Mouse (Mus musculus) 3T3-L1 (cell line): ENCODE data around the gene Atf7.
A peak's percentile ranks its signal among the peaks of the same experiment; 100 is the strongest.
"Not testable (repeated sequence)": the region's sequence is repeated elsewhere in the genome, so short reads cannot be mapped to it uniquely, and the experiment has no call there.

ENCODE experiments used
- DNase-seq: peaks from one replicate; pipeline ENCODE4 v3.0.0-alpha.2; 2015; ENCODE audit warnings: low read depth, low spot score

Atf7 gene

DNA sequence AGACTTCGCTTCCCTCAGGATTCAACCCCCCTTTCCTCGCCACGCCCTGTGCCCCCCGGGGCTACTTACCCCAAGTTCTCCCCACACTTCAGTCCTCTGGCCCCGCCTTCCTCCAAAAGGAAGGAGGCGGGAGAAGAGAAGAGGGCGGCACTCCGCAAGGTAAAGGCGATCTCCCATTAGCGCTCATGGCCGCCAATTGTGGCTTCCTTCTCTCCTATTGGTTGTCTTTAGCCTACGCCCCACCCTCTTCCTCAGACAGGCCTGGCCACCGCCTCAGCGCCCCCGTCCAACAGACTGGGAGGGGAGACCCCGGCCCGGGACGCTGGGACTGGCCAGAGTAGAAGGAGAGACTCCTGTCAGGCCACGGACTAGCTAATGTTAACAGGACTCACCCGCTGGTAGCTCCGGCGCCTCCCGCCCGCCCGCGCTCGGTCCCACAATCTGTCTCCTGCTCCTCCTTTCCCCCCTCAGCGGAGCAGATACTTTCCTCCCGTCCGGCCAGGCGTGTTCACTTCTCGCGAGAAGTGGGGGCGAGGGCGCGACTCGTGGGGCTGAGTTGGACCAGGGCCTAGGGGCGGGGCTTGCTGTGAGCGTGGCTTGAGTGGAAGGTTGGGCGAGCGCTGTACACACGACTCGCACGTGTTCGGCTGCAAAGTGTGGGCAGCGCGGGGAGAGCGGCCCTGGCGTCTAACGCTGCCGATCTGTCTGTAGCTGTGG lies at the start of gene Atf7, which contains the start of gene Gm28047:
Atf7 (minus strand) TSS at position 495 of the 717 bp plus-strand sequence.
Gm28047 (minus strand) TSS at position 98 of the 717 bp plus-strand sequence.
- DNase-seq, result peak; percentile 99

DNA sequence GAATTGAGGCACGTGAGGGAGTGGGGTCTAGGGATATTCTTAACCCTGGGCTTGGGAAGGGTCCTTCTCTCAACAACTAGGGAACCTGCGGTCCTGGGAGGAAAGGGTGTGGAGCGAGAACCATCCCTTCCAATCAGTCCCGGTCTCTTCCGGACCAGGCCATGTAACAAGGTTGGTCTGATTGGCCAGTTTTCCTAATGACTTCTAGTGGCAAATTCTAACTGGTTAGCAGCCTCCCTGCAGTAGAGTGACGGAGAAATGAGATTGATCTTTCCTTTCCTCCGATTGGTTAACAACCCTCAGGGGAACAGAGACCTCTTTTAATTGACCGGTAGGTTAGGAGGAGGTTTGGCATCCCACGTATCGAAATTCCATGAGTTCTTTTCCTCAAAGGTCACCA lies 48.3 kb upstream of the Atf7 start:
- DNase-seq, result peak; percentile 82

DNA sequence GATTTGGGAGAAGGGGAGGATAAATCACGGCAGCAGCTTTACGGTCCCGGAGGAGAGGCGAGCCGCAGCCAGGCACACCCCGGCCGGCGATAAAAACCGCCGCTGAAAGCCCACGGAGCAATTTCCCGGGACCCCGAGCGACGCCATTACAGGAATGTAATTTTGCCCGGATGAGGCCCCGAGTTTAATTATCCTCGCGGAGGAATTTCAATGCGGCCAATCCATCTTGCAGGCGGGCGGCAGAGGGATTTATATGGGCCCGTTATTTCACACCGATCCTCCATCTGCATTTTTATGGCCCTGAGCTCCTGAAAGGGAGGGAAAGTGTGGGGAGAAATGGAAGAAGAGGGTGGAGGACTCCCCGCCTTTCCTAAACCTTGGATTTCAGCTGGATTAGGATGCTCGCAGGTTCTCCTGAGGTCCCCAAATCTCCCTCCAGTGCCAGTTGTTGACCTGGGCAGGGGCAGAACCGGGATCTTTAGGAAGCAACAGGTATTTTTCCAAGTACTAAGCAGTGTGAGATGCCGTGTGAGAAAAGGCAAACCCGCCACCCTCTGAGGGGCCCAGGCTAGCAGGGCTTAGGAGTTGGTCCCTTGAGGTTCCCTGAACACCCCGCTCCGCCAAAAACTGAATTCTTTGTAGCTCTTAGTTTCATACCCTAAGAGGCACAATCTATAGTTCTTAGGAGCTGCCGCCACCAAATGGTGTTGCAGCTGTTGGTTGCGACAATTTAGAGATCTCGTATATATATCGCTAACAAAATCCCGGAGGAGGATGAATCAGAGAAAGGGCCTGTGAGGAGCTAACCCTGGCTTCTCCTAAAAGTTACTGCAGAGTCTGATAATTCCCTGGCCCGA lies 47.2 kb upstream of the Atf7 start, which contains the start of gene Atp5g2:
Atp5g2 (minus strand) TSS at position 138 of the 857 bp plus-strand sequence.
- peak; percentile 72 for DNase-seq

DNA sequence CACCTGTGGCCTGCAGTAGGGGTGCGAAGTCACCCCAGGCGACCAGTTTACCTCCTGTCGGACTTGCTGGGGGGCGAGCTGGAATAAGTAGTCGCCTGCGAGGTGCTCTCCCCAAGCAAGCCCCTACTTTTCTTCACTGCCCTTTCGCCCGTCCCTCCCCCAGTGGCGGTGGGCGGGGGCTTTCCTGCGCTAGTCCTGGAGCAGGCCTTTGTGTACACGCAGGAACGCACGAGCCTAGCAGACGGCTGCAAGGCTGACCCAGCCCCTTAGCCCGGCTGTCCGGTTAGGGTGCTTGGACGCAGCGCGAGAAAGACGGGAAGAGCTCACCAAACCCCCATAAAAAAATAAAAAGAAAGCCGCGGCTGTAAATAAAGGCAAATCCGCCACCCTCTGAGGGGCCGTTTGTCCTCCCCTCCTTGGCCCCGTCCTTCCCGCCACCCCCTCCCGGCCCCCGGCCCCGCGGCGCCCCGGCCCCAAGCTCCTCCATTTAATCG lies 46.5 kb upstream of the Atf7 start:
- peak; percentile 77 for DNase-seq

DNA sequence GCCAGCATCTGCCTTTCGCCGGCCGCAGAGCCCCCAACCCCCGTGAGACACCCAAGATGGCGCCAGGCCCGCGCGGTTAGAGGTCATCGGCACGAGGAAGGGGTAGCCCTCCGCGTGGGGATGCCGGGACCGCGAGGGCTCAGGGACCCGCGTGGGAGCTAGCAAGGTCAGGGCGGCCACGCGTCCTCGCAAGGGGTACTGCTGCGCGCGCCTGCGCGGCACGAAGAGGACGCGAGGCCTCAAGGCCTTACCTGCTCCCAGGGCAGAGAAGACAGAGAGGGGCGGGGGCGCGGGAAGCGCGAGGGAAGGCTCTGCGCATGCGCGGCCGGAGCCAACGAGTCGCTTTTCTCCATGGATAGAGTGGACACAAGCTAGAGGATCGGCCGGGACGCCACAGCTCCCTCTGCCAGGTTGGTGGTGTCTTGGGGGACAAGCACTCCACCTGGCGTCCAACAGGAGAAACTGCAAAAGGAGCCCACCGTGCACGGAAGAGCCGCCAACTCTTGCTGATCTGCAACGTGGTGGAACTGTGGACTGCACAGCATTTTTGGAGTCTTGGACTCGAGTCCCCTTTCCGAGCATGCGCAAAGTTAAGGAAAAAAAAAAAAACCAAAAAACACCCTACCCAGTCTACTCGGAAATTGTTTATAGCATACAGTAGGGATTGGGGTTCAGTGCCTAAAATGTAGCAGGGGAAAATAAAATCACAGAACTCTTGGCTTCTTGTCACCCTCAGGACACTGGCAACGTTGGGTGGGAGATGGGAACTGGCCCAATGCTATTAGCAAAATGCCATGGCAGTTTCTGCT lies 45.7 kb upstream of the Atf7 start:
- peak; percentile 99 for DNase-seq

DNA sequence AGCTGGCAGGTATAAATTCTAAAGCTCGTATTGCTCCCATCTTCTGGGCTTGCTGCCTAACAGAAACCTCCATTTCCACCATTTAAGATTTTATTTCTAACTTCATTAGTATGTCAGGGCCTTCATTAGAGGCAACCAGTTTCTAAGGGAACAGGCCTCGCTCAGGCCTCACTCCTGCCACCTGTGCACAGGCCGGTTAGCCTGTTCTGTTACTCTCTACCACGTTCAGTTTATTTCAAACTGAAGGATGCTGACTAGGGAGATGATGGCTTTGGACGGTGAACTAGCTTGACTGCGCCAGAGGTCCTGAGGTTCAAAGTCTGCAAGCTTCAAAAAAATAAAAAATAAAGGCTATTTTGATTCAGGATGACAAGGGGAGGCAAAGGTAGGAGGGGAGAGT lies 45.0 kb upstream of the Atf7 start:
- peak; percentile 53 for DNase-seq

DNA sequence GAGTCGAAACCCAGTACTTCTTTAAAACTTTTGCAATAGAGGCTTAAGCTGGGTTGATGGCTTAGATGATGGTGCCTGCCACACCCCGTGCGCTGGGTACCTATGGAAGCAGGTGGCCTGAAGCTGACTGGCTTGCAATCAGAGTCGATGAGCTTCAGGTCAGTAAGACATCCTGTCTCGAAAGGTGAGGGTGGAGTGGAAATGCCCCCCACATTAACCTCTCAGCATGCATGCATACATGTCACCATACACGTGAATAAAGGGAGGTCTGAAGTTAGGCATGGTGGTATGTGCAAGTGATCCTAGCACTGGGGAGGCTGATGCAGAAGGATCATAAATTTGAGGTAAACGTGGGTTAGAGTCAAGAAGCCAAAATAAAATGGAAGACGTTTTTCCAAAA lies 44.3 kb upstream of the Atf7 start:
- DNase-seq, result no peak

DNA sequence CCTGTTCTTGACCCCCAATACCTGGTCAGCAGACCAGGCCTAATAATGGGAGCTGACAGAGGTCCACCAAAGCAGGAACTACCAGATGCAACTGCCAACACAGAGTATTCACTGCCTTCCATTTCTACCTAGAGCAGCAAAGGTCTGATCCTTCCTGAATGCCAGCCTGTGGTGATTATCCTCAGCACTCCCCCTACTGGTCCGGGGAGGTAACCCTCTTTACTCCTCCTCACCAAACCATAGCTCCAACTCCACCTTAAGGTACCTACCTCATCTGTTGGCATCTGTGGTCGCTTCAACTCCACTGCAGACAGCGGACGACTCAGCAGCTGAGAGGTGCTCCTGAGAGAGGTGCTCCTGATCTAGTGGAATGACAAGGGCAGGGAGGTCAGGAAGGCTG lies 40.2 kb upstream of the Atf7 start:
- peak; percentile 92 for DNase-seq

DNA sequence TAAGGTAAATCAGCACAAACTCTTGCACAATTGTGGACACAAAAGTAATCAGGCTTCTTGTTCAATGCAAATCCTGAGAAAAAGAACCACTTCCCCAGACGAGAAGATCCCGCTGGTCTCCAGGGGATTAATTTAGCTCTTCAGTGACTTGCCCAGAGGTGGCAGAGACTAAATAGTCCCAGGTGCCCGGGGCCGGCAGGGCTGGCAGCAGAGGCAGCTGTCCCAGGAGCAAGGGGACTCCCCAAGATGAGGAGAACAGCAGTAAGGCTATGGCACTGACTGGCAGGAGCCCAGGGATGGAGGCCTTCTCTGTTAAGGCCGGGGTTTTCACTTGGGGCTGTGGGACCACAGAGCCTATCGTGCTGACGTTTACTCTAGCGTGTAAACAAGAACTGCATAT lies 38.6 kb upstream of the Atf7 start:
- DNase-seq, result no peak

DNA sequence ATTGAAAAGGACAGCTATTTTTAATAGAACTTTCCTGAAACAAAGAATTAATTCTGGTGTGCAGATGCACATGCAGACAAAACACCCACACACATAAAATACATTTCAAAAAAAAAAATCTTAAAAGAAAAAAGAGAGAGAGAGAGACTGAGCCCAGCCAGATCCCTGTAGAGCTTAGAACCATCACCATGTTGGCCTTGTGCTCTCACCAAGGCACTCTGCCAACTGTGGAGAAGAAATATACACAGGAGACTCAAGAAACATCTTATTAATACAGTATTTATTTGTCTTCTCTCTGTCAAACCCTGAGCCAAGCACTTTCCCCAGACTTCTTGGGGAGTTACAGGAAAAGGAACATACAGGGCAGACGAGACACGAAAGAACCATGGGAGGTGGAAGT lies 37.3 kb upstream of the Atf7 start:
- DNase-seq, result not testable (repeated sequence)

DNA sequence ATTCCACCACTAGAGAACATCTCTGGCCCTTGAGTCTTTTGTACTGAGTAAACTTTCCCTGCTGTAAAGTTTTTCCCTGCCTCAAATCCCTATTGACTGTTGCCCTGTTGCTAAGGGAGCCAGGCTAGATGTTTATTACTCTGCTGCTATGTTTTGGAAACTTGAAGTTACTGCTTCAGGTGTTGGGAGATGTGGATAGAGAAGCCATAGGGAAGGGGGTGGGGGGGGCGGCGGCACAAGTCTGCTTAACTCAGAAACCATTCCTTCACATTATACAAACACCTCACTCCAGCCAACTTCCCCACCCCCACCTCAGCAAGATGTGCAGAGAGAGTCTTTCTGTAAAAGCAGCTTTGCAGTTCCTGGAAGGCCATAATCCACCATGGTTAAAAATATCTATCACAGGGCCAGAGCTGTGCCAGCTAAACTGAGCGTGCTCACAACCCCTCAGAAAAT lies 32.7 kb upstream of the Atf7 start:
- peak; percentile 50 for DNase-seq

DNA sequence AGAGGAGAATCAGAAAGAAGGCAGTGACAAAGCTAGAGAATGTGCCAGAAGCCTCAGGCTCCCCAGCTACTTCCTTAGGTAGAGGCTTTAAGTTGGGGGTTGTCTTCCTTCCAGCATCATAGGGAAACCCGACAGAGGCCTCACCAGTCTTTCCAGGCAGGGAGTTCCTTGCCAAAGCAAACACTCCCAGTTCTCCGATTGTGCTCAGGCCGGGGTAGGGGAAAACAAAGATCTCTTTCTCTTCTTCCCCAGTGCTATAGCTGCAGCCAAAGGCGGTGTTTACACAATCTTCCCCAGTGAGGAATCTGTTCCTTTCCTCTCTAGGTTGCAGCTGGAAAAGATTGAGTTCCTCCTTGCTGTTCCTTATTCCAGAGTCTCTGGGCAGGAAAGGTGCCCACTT lies 31.4 kb upstream of the Atf7 start:
- DNase-seq, result peak; percentile 98

DNA sequence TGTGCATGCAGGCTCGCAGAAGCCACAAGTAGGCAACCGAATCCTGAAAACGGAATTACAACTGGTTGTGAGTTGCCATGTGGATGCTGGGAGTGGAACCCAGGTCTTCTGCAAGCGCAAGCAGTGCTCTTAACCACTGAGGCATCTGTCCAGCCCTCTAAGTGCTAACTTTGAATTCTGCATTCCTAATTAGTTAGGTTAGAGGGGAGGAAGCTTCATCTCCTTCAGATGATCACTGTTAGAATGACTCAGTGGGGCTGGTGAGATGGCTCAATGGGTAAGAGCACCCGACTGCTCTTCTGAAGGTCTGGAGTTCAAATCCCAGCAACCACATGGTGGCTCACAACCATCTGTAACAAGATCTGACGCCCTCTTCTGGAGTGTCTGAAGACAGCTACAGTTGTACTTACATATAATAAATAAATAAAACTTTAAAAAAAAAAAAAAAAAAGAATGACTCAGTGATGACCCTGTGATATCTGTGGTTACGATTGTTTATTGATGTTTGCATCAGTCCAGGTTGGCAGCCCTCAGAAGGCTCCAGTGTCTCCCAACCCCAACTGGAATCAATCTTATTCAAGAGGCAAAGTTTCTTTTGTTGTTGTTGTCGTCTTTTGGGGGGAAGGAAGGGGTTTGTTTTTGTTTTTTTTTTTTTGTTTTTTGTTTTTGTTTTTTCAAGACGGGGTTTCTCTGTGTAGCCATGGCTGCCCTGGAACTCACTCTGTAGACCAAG lies 26.8 kb upstream of the Atf7 start:
- peak; percentile 74 for DNase-seq

DNA sequence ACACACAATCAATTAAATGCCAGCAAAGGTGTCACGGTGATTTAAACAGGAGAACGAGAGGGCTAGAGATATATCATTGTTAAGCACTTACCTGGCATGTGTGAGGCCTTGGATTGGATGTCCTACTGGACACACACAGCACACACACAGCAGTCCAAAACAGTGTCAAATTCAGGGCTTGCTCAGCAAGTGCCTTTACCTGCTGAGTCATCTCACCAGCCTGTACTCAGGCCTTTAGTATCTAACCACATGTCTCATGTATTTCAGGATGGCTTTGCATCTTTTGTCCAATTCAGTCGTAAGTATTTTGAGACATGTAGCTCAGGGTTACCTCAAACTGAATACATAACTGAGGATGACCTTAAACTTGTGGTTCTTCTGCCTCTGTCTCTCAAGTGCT lies 25.8 kb upstream of the Atf7 start:
- DNase-seq, result peak; percentile 83

DNA sequence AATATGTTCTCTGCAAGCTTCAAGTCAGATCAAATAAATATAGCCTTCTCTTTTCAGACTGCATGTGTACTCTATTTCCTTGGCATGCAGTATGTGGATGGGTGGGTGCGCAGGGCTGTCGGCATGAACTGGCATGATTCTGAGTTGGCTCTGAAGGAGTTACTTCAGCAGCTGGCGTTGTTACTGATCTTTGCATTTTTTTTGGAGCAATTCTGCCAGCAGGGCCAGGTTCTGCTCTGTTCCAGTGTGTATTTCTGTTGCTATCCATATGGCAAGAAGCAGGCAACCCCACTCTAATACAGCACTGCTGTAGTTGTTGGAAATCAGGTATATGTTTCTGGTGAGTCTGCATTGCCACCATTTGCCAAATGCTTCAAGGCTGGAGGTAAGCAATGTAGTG lies 10.6 kb upstream of the Atf7 start:
- DNase-seq, result no peak

DNA sequence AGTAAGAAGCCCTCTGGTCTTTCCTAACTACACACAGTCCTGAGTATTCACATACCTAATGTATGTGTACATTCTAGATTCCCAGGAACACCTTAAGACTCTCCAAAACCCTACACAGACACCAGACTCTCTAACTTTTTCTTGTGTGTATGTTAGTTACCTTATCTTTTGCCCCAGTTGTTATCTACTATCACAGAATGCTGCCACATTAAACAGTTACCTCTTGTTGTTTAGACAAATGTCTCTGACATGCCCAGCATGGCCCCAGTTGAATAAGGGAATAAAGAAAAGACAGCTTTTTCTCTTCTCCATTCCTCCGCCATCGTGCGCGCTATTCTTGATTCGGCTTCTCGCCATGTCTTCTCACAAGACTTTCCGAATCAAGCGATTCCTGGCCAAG lies 9.4 kb upstream of the Atf7 start:
- DNase-seq, result no peak

DNA sequence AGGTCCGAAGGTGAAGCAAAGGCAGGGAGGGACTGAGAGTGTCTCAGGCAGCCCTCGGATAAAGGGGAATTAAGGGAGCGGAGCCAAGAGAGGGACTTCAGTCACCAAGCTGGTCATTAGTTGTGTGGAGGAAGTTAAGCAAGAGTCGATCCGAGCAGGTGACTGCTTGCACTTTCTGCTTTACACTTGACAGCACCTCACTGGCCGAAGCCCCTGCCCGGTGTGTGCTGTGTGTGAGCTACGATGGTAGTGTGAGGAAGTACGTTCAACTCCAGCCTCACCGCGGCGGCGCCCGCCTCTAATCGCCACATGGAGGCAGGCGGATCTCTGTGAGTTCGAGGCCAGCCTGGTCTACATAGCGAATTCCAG lies 407 bp upstream of the Atf7 start:
- no peak for DNase-seq

DNA sequence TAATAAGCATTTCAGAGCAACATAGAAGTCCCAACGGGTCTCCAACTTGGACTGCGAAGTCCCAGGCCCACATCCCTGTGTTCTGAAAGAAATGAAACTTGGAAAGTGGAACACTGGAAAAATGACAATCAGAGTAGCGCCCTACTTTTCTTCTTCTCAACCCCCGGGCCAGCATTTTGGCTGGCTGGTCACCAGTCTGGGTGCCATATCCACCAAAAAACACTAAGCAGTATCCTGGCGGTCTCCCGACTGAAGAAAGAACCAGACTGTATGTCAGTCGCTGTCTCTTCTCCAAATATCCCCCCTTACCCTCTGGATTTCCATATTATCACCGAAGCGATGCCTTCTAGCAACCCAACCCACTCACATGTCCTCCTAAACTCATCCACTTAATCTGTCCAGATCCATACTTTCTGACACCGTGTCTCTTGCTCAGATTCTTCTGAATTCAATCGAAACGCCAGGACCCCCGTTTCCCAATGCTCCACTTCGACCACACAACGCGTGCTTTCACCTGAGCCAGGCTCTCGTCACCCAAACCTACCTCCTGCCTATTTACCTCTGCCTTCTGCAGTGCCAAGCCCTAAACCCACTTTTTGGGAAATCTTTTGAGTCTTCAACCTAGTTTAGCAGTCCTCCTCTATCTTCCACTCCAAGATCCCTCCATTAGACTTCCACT lies 834 bp downstream of the Atf7 start:
- peak; percentile 56 for DNase-seq

DNA sequence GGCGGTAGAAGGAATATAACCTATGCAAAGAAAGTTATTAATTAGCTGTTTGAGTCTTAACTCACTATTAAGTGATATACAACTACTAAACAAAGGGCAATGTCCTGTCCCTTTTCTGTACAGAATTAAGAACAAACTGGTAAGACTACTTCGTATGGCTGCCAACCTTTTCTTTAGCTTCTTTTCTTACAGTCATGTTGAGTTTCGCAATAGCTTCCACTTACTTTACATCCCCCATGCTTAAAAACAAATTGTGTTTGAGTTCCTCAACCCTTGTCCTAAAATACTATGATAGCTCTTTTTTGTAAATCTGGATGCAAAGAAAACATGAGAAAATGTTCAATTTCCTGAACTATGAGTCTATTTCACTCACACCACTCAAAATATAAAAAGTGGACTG lies 2.1 kb downstream of the Atf7 start:
- peak; percentile 35 for DNase-seq

DNA sequence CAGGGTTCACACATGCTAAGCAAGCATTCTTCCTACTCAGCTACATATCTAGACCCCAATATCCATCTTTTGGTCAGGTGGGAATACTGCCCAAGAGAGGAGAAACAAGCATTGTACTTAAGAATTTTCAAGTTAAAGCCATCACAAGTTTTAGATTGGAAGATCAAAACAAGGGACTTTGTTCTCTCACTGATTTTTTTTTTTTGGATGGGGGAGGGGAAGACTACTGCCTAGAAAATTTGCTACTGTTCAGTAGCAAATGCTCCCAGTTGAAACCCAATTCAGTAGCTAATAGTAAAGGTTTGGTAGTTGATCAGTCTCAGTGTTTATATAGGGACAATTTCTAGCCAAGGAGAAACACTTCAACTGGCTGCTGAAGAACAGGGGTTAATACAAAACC lies 2.7 kb downstream of the Atf7 start:
- no peak for DNase-seq

DNA sequence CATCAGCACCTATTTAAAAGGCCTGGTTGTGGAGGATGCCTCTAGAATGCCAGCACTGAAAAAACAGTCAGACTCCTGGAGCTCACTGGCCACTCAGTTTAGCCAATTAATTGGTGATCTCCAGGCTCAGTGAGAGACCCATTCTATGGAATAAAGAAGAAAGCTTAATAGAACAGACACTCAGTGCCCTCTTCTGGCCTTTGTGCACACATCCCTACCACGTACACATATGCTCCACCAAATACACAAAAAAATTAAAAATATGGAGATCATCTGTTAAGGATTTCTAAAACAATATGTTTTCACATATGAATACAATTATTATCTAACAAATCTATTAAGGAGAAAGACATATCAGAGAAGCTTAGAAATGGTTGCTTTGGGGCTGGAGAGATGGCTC lies 4.5 kb downstream of the Atf7 start:
- no peak for DNase-seq
